In genomic region chr11:24065313-24065712, GRCm38 (mm10) we compare ENCODE assay signal across 9 mouse cellular contexts. TPM values are rescaled to one million over a fixed set of nuclear protein-coding genes. Genes with fewer than 3 reads are reported as not detected.
A peak's percentile ranks its signal among the peaks of the same experiment; 100 is the strongest.
DNase-seq lines count a peak whose midpoint lies in the region; ATAC-seq lines count a peak whose summit lies in the region.
"Had no signal": no experiment of that assay in that cellular context is flagged by ENCODE, and none has a peak within 500 bp of the region (broad histone marks: within the 10 kb centered on the region; RNA-seq: fewer than 3 reads in every experiment).

No protein-coding gene starts in this region.

- ATAC-seq in hindbrain, embryonic 12.5 days (ENCODE audit: low FRiP score) = peak; percentile 41; the same call in 1 of the 2 replicates
- ATAC-seq in neutrophil, adult 5-6 weeks (ENCODE audit: extremely low read depth, insufficient number of reproducible peaks, low FRiP score, poor library complexity, severe bottlenecking) = peak; percentile 50; the same call in 1 of the 2 replicates

- intact Hi-C loops in heart, postnatal 36 days (cut with DNase I) = no loop called here

- H3K27ac ChIP-seq in hindbrain, embryonic 12.5 days = no peak overlapping the region
- H3K27ac ChIP-seq: liver, embryonic 13.5 days had no signal

- no peaks in the 10 kb centered on the region for H3K36me3 ChIP-seq in hindbrain, embryonic 12.5 days
- H3K36me3 ChIP-seq: liver, embryonic 13.5 days had no signal

- WGBS in hindbrain, embryonic 12.5 days = 48% methylated on average over 4 of the region's 4 CpGs

- H3K4me2 ChIP-seq in hindbrain, embryonic 12.5 days (replicated peaks) = no peak overlapping the region
- H3K4me2 ChIP-seq: liver, embryonic 13.5 days had no signal

- H3K4me1 ChIP-seq in hindbrain, embryonic 12.5 days = peaks cover 21% of the 10 kb centered on the region

- H3K9me3 ChIP-seq in hindbrain, embryonic 12.5 days (replicated peaks) = no peaks in the 10 kb centered on the region
- H3K9me3 ChIP-seq: liver, embryonic 13.5 days had no signal

- DNase-seq in lung, postnatal 10 days = peak; percentile 13
- DNase-seq in lung, postnatal 36 days = no peak
- peak; percentile 47 for DNase-seq in embryo, embryonic 10.5 days (ENCODE audit: low spot score)
- DNase-seq in cerebellum, adult 11 months = no peak
- no peak for DNase-seq in heart, postnatal 36 days
- DNase-seq: heart, postnatal 4 days; liver, embryonic 13.5 days had no signal

- H3K4me3 ChIP-seq in hindbrain, embryonic 12.5 days = no peak overlapping the region
- H3K4me3 ChIP-seq: liver, embryonic 13.5 days had no signal

- no peak overlapping the region for H3K9ac ChIP-seq in hindbrain, embryonic 12.5 days
- H3K9ac ChIP-seq: liver, embryonic 13.5 days had no signal

- H3K27me3 ChIP-seq in hindbrain, embryonic 12.5 days = no peaks in the 10 kb centered on the region

RNA-seq across cellular contexts. Expression of gene A830031A19Rik, which starts 9.5 kb away (rescaled TPM):
- not detected in 2 replicates for polyA plus RNA-seq in hindbrain, embryonic 12.5 days (2016; fragmentation: Nextera tagmentation; extraction: Ambion mirVana)
- total RNA-seq in neutrophil, adult 5-6 weeks (2017) = not detected in 2 replicates
- not detected for total RNA-seq in heart, postnatal 36 days (2021)
- total RNA-seq: heart, postnatal 4 days had no signal
- polyA plus RNA-seq: liver, embryonic 13.5 days had no signal

RNA-seq across cellular contexts. Expression of gene Bcl11a, which starts 12.5 kb away (rescaled TPM):
- polyA plus RNA-seq in hindbrain, embryonic 12.5 days (2016; fragmentation: Nextera tagmentation; extraction: Ambion mirVana) = 89.1 and 94.8 TPM in 2 replicates
- total RNA-seq in neutrophil, adult 5-6 weeks (2017) = 102 and 105 TPM in 2 replicates
- total RNA-seq in heart, postnatal 36 days (2021) = 1 to 10 TPM; 4.5 to 5.0 TPM

Comparison
In these comparisons a context has a peak if more than half of its experiments do, and no peak if none do; other contexts are left out.
1. DNase-seq: peak in lung, postnatal 10 days (single experiment) and embryo, embryonic 10.5 days (single experiment); none in lung, postnatal 36 days (single experiment), cerebellum, adult 11 months (single experiment) and heart, postnatal 36 days (0 of 2).
2. RNA of gene Bcl11a, which starts 12.5 kb away (total RNA-seq): 102 to 105 TPM in neutrophil, adult 5-6 weeks; 4.5 to 5.0 TPM in heart, postnatal 36 days; every median in the first group is over 10 times any median in the second.